Mouse (Mus musculus): Measurements from ENCODE around the gene Rcan2. TPM values are rescaled to one million over a fixed set of nuclear protein-coding genes. Genes with fewer than 3 reads are reported as not detected.

Rcan2 gene
- 0.59 and 0.75 TPM in 2 replicates for polyA plus RNA-seq (2012; rRNA removed)
- polyA plus RNA-seq (2014; fragmentation: Nextera tagmentation; extraction: Ambion mirVana): 0.56 and 0.57 TPM in 2 replicates

DNA sequence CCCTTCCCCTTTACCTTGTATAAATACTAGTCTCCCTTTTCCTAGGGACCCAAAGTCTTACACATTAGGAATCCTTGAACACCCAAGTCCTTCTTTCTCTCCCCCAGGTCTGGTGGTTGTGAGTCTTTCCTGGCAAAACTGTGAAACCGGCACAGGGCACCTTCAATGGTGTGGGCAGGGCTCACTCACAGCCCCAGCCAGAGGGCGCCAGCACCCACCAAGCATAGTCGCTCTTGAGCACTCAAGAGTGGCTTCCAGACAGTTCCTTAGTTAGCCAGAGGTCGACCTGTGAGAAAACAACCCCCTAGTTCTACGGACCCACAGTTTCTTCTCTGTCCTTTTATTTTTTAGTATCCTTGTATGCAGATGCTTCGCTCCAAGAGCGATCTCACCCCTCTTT, at the start of gene Rcan2:
TSS of gene Rcan2 (plus strand) at position 275 of the 400 bp plus-strand sequence.
- peak within 1 kb of the TSS; percentile 58 for H3K4me2 ChIP-seq (ENCODE audit: low read depth)
- no peak within 1 kb of the TSS for H3K27ac ChIP-seq
- DNase-seq (ENCODE audit: low read depth in 3 of 3, low spot score in 3 of 3): peak in 1 of 3 experiments; percentile 6

DNA sequence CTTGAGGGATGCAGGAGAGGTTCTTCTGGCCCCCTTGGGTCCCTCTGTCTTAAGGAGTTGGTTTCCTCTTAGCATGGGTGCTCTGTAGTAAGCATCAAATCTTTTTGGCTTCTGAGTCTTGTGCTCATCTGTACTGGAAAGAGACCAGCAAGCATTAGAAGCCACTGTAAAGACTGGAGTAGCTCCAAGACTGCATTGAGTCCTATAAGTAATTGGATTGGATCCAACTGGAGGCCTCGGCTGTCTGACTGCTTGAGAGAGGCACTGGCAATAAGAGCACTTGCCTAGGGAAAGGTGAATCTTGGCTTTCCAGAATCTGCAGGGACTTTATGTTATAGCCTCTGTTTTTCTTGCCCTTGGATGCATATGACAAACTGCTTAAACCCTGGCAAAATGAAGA, 48.3 kb upstream of the Rcan2 start:
- TF ChIP-seq EP300 (IDR thresholded peaks at IDR 0.05; ENCODE audit: low read depth) (no peak), CTCF (IDR thresholded peaks at IDR 0.05; ENCODE audit: low read depth) (no peak)
- no peak for ATAC-seq (ENCODE audit: insufficient read depth)

More for the DNA sequence above, at the start of gene Rcan2:
- 2% methylated on average over 7 of the region's 7 CpGs for WGBS (ENCODE audit: insufficient replicate concordance)
- Histone ChIP-seq H3K4me1 (replicated peaks; ENCODE audit: control insufficient read depth in 2 of 2, insufficient read depth in 2 of 2, low read length in 1 of 2) (no peaks in the 10 kb centered on the region), H3K4me3 (ENCODE audit: insufficient read depth in 1 of 2, low read depth in 2 of 2, low read length in 2 of 2) (peak within 1 kb of the TSS; percentile 13 to 47), H3K27me3 (ENCODE audit: control insufficient read depth, insufficient read depth, low read length) (peaks cover 11% of the 10 kb centered on the region), H3K9ac (replicated peaks) (no peak within 1 kb of the TSS), H3K9me3 (ENCODE audit: control insufficient read depth, low read length) (no peaks in the 10 kb centered on the region), H3K36me3 (replicated peaks; ENCODE audit: control insufficient read depth, insufficient read depth, low read depth) (no peaks in the 10 kb centered on the region)
- peak; percentile 64 for TF ChIP-seq CTCF (IDR thresholded peaks at IDR 0.05; ENCODE audit: low read depth)
- no peak for TF ChIP-seq EP300 (IDR thresholded peaks at IDR 0.05; ENCODE audit: low read depth)
- no peak for ATAC-seq (ENCODE audit: insufficient read depth)

DNA sequence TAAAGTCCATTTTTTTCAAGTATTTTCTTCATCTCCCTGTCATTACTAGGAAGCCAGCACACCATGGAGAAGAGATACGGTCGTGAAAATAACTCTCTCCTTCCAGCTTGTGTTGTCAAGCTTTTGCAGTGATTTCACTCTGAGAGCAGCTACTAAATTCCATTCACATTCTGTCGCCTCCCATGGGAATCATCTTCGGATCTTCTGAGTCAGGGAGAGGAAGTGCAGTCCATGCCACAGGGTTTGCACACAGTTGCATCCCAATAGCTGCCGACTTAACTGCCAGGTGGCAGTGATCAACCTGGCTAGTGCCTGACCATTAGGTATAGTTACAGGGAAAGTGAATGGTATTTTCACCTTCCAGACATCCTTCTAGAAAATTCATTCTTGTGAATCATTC, 46.5 kb upstream of the Rcan2 start:
- WGBS (ENCODE audit: insufficient replicate concordance): 57% methylated on average over 5 of the region's 5 CpGs
- ATAC-seq (ENCODE audit: insufficient read depth): no peak
- no peak overlapping the region for H3K4me3 ChIP-seq (ENCODE audit: insufficient read depth in 1 of 2, low read depth in 2 of 2, low read length in 2 of 2)

More for the DNA sequence above, 48.3 kb upstream of the Rcan2 start:
- Histone ChIP-seq H3K27me3 (ENCODE audit: control insufficient read depth, insufficient read depth, low read length) (no peaks in the 10 kb centered on the region), H3K4me3 (ENCODE audit: insufficient read depth in 1 of 2, low read depth in 2 of 2, low read length in 2 of 2) (no peak overlapping the region), H3K4me2 (ENCODE audit: low read depth) (no peak overlapping the region), H3K36me3 (replicated peaks; ENCODE audit: control insufficient read depth, insufficient read depth, low read depth) (no peaks in the 10 kb centered on the region), H3K4me1 (replicated peaks; ENCODE audit: control insufficient read depth in 2 of 2, insufficient read depth in 2 of 2, low read length in 1 of 2) (no peaks in the 10 kb centered on the region), H3K9ac (replicated peaks) (no peak overlapping the region), H3K9me3 (ENCODE audit: control insufficient read depth, low read length) (no peaks in the 10 kb centered on the region), H3K27ac (no peak overlapping the region)
- 60% methylated on average over 1 of the region's 1 CpGs for WGBS (ENCODE audit: insufficient replicate concordance)
- DNase-seq (ENCODE audit: low read depth in 3 of 3, low spot score in 3 of 3): no peak

DNA sequence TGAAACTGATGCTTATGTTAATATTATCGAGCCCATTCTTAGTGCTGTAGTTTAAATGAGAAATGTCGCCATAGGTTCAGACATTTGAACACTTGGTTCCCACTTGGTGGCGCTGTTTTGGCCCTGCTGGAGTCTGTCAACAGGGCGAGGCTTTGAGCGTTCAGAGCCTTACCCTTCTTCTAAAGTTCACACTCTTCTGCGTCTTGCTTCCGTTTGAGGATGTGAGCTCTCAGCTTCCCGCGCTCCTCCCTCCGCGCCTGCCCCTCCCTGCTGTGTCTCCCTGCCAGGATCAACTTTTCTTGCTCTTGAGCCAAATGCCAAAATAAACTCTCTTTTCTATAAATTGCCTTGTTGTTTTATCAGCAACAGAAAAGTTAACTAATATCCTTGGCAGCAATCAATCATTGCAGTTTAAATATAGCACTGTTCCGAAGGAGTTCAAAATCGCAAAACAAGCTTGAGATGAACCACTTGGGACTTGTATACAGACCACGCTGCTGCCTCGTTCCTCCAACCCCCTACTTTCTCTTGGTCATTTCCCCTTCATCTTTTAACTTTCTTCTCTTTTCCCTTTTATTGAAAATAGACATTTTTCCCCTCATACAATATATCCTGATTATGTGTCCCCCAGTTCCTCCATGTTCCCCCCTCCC, 42.4 kb upstream of the Rcan2 start:
- no peak overlapping the region for H3K9ac ChIP-seq (replicated peaks)
- H3K4me2 ChIP-seq (ENCODE audit: low read depth): no peak overlapping the region
- H3K9me3 ChIP-seq (ENCODE audit: control insufficient read depth, low read length): no peaks in the 10 kb centered on the region
- TF ChIP-seq EP300 (IDR thresholded peaks at IDR 0.05; ENCODE audit: low read depth) (no peak), CTCF (IDR thresholded peaks at IDR 0.05; ENCODE audit: low read depth) (0 out of 2 replicates have a peak, but pooled peaks have one; percentile 13)
- ATAC-seq (ENCODE audit: insufficient read depth): no peak
- 43% methylated on average over 15 of the region's 15 CpGs for WGBS (ENCODE audit: insufficient replicate concordance)
- H3K27me3 ChIP-seq (ENCODE audit: control insufficient read depth, insufficient read depth, low read length): no peaks in the 10 kb centered on the region
- no peak overlapping the region for H3K4me3 ChIP-seq (ENCODE audit: insufficient read depth in 1 of 2, low read depth in 2 of 2, low read length in 2 of 2)
- no peaks in the 10 kb centered on the region for H3K36me3 ChIP-seq (replicated peaks; ENCODE audit: control insufficient read depth, insufficient read depth, low read depth)
- H3K27ac ChIP-seq: no peak overlapping the region
- no peak for DNase-seq (ENCODE audit: low read depth in 3 of 3, low spot score in 3 of 3)
- H3K4me1 ChIP-seq (replicated peaks; ENCODE audit: control insufficient read depth in 2 of 2, insufficient read depth in 2 of 2, low read length in 1 of 2): no peaks in the 10 kb centered on the region

More for the DNA sequence above, 46.5 kb upstream of the Rcan2 start:
- Histone ChIP-seq H3K4me2 (ENCODE audit: low read depth) (no peak overlapping the region), H3K9me3 (ENCODE audit: control insufficient read depth, low read length) (no peaks in the 10 kb centered on the region), H3K27ac (no peak overlapping the region), H3K27me3 (ENCODE audit: control insufficient read depth, insufficient read depth, low read length) (no peaks in the 10 kb centered on the region), H3K36me3 (replicated peaks; ENCODE audit: control insufficient read depth, insufficient read depth, low read depth) (no peaks in the 10 kb centered on the region), H3K4me1 (replicated peaks; ENCODE audit: control insufficient read depth in 2 of 2, insufficient read depth in 2 of 2, low read length in 1 of 2) (no peaks in the 10 kb centered on the region), H3K9ac (replicated peaks) (no peak overlapping the region)
- no peak for TF ChIP-seq EP300 (IDR thresholded peaks at IDR 0.05; ENCODE audit: low read depth)
- no peak for TF ChIP-seq CTCF (IDR thresholded peaks at IDR 0.05; ENCODE audit: low read depth)
- no peak for DNase-seq (ENCODE audit: low read depth in 3 of 3, low spot score in 3 of 3)

DNA sequence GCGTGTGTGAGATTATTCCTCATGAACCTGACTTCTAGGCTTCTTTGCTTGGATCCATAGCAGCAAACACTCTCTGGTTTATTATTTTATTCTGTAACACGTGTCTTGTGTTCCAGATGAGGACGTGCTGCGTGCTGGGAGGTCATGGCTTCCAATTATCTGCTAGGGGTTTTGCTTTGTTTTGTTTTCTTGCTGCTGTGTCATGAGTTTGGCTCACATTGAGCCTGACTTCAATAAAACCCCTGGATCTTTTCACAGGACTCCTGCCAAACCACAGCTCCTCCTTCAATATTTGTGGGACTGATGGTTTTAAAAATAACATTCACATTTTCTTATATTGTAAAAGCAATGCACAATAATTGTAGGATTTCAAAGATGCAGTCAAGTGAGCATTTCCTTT, 16.6 kb upstream of the Rcan2 start:
- H3K27me3 ChIP-seq (ENCODE audit: control insufficient read depth, insufficient read depth, low read length): no peaks in the 10 kb centered on the region
- H3K27ac ChIP-seq: no peak overlapping the region
- H3K9ac ChIP-seq (replicated peaks): no peak overlapping the region
- no peaks in the 10 kb centered on the region for H3K4me1 ChIP-seq (replicated peaks; ENCODE audit: control insufficient read depth in 2 of 2, insufficient read depth in 2 of 2, low read length in 1 of 2)
- no peaks in the 10 kb centered on the region for H3K36me3 ChIP-seq (replicated peaks; ENCODE audit: control insufficient read depth, insufficient read depth, low read depth)
- no peaks in the 10 kb centered on the region for H3K9me3 ChIP-seq (ENCODE audit: control insufficient read depth, low read length)
- no peak overlapping the region for H3K4me2 ChIP-seq (ENCODE audit: low read depth)
- 63% methylated on average over 4 of the region's 4 CpGs for WGBS (ENCODE audit: insufficient replicate concordance)
- ATAC-seq (ENCODE audit: insufficient read depth) (no peak), DNase-seq (ENCODE audit: low read depth in 3 of 3, low spot score in 3 of 3) (no peak)
- no peak overlapping the region for H3K4me3 ChIP-seq (ENCODE audit: insufficient read depth in 1 of 2, low read depth in 2 of 2, low read length in 2 of 2)
- TF ChIP-seq EP300 (IDR thresholded peaks at IDR 0.05; ENCODE audit: low read depth) (no peak), CTCF (IDR thresholded peaks at IDR 0.05; ENCODE audit: low read depth) (no peak)
